Mouse (Mus musculus) right cerebral cortex, postnatal 10 days (tissue): ENCODE data around the gene Zbtb16.

ENCODE experiments used
- DNase-seq, 2 experiments: peaks; one replicate each; pipeline ENCODE4 v3.0.0; 2021; ENCODE audit warnings: low spot score in 2 of 2

Zbtb16 gene

DNA sequence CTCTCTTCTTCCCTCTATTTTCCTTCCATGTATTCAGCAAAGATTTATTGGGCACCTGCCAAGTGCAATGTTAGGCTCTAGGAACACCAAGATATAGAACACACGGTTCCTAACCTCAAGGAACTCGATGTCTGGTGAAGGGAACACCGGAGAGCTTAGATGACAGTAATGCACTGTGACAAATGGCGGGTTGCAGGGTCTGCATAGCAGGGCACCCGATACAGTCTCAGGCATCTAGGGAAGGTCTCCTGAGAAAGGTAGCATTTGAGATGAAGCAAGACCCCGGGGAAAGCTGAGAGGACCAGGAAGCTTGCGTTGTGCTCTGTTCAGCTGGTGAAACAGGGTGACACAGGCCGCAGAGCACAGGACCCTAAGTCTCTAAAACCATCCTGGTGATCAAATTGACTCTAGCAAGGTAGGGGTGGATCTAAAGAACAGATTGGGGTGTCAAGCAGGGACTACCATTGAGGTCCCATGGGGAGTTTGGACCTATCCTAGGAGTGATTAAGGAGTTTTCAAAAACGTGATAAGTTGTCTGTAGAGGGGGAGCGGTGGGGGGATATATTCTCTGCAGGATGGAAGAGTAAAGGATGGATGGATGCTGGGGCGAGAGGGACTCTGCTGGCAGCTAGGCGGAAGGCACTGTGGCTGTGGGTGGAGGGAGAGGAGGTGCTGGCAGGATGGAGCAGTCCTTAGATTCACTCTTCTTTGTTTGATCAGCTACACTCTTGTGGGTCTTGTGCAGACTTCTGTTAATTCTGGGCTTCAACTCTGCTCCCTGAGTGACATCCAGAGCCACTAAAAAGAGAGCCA, 187.5 kb downstream of the Zbtb16 start:
- DNase-seq: peak; percentile 26

DNA sequence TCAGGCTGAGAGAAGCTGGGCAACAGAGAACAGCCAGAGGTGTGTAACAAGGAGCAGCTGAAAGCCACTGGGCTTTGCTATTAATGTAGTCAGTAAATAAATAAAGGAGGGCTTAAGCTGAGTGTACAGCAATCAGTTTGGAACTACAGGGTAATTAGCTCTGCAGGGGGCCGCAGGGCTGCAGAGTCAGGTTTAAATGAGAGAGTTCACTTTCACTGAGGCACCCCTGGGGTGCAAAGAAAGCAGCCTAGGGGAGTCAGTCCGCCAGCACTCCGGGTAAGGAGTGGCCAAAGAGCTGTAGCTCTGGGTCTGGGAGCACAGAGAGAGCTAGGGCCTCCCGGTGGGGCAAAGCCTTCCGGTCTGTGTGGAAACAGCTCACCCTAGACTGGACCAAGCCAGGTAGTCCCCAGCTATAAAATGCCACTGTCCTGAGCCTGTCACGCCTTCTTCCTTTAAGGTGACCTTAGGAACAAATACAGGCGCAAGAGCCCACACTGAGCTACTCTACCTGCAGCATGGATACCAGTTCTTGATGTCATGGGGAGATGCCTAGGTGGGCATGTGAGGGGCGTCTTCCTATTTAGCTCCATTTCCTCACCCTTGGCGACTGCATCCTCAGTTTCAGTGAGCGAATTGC, 188.3 kb downstream of the Zbtb16 start:
- DNase-seq: peak in 1 of 2 experiments; percentile 28

DNA sequence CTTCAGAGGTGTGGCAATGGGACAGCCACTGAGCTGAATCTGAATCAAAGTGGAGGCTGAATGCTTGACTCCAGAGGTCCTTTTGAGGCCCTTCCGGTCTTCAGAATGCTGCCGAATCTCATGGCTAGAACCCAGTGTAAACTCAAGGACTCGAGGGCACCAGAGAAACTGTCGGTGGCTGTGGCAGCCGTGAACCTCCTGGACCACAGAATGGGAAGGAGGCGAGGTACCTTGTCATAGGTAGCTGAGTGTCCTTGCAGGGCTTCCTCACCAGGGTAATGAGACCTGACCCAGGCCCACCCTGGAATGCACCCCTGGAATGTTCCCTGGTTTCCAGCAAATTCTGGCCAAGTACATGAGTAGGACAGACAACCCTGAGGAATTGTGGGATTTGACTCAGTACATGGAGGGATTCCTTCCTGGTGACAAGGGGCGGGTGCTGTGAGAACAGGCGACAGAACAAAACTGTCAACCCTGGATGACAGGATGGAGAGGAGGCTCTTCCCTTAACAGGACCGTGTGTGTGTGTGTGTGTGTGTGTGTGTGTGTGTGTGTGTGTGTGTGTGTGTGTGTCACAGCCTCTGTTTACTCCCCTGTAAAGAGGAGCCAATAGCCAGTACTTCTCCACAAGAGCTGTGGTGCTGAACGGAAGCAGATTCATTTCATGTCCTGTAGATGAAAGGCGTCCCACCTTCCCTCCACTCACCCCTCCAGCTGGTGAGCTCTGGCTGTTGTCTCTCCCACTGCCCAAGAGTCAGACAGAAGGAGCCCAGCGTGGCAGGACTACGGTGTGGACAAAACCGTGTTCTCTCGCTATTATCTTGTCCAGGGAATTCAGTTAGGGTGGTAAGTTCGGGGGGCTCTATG, 189.0 kb downstream of the Zbtb16 start:
- DNase-seq: peak in 1 of 2 experiments; percentile 21

DNA sequence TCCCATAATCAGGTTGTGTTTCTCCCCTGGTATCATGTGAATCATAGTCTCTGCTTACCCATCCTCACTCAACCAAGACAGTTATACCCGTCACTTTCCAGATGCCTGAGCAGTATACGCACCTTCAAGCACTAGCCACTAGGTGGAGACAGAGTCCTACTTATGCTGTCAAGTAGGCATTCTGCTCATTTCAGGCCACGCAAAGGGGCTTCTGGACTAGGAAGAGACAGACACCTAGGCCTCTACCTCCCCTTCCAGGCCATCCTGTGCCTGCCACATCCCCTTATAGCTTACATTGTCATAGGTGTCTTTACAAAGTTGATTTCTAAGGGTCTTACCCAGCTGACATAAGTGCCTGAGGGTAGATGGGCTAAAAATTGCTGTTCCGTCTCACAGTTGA, 189.8 kb downstream of the Zbtb16 start:
- peak; percentile 80 to 87 for DNase-seq

DNA sequence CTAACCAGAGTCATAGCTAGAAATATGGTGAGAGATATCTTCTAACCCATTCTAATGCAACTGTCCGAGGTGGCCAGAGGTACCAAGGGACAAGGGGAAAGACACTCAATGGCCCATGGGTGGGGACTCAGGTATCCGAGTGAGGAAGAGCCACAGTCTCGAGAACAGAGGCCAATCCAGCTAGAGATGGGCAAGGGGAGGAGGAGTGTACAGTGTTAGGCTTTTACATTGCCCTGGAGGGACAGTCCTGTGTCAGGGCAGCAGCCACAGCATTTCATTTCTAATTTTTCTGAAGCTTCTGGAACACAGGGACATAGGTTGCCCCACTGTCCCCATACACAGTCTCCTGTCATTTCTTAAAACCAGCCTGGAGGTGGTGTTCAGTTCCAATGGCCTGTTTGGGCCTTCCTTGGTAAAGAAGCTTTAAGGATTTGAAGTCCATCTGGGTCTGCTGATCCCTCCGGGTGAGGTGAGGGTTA, 190.3 kb downstream of the Zbtb16 start:
- DNase-seq: peak in 1 of 2 experiments; percentile 22

DNA sequence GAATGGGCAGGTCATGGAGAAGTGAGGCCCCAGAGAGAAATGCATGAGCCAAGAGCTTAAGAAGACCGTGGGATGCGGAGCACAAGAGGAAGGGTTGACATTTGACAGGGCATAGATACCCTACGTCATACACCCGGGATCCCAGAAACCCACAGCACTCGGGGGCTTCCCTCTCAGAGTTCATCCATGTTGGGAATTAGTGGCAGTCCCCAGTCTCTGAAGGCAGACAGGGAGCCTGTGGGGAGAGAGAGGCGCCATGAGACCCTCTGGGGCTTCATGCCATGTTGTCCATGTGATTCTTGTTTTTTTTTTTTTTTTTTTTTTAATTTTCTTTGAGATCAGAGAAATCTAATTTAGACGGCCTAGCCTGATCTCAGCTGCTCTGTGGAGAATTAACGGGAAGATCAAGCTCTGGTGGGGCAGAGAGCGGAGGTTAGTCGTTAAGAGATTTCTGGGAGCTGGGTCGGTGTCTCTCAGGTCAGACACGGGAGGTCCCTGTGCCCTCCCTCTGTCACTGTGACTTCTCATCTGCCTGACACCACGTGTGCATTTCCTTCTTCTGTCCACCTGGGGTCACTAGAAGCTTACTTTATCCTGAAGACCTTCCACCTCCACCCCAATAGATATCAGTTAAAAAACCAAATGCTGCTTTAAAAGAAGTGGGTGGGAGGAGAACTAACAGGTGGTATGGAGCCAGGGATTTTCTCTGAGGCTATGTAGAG, 190.9 kb downstream of the Zbtb16 start:
- DNase-seq: peak; percentile 58 to 63

DNA sequence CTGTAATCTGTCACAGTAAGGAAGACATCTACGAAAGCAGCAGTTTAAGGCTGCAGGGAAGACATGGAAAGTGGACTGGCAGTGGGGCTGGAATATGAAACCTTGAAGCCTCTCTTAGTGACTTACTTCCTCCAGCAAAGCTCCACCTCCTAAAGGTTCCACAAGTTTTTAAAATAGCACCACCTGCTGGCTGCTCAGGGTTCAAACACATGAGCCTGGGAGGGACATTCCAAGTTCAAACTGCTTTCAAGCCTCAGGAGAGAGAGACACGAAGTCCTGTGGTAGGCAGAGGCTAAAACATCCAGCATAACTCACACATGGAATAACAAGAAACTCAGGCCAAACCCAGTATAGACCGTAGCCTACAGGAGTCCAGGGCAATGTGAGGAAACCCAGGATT, 191.6 kb downstream of the Zbtb16 start:
- peak in 1 of 2 experiments; percentile 15 for DNase-seq

GRCm38 (mm10) chr9:48641636-48642035, 194.4 kb downstream of the Zbtb16 start:
- no peak for DNase-seq

- peak; percentile 4 to 10 for DNase-seq
These were observed 195.1 kb downstream of the Zbtb16 start for GRCm38 (mm10) chr9:48640881-48641280.

GRCm38 (mm10) chr9:48638176-48638803, 197.7 kb downstream of the Zbtb16 start:
- peak; percentile 27 to 35 for DNase-seq

- DNase-seq: peak; percentile 12 to 13
These were observed 198.9 kb downstream of the Zbtb16 start for GRCm38 (mm10) chr9:48637161-48637560.

DNA sequence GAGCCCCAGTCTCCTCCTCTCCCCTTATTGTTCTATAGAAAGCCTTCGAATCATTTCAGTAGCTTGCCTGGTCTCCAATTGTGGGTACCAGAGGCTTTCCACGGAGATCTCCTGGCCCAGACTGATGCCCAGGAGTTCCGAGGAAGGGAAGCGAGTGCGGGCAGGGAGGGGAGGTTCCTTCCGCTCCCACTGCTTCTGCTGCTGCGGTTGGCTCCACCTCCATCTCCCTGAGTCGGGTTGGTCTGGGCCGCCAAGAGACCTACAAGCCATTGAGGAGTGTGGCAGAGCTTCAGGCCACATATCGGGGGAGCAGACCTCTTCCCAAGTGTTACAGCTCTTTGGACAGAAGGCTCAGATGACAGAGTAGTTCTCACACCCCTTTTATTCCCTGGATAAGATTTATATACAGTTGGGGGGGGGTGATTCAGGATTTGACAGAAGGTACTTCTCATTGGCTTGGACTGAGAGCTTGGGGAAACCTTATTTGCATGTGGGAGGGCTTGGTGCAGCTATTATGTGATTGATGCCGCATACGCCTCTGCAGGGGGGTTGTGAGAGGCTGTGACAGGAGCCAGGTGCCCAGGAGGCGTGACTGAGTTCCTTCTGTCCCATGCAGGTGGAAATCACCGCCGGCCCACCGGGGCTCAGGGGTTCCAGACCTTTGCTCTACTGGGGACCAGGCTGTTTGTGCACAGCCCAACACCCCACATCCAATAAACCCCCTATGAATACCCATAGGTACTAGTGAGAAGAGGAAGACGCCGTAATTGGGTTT, 200.3 kb downstream of the Zbtb16 start:
- DNase-seq: peak; percentile 12 to 16

DNA sequence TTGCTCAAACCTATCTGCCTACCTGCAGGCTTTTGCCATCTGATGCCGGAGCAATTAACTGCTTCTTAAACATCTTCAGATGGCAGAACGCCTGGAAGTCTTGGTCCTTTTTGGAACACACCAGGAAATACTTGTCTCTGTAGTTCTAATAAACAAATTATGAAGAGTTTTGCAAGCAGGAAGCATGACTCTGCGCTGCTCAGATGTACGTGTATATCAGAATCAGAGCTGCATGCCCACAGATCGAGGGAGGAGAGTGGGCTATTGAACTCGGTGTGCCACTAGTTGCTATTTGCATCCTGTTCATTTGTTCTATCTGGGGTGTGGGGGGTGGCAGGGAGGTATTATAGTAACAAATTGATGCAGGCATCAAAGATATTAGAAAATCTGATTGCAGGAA, 202.9 kb downstream of the Zbtb16 start:
- peak in 1 of 2 experiments; percentile 16 for DNase-seq

DNA sequence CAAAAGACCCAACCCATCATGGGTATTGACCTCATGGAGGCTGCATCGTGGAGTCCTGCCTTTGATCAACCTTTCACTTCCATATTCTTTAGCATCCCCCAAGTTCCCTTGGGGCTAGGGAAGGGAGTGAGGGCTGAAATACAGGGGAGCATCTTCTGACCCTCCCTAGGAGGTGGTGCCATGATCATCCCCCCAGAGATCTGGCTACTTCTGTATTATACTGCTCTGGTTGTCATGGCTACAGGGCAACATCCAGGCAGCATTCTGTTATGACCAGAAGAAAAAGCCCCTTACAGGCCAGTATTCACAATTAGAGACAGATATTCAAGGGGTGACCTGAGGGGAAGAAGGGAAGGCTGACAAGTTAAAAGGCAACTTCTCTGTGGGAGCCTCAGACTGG, 216.8 kb downstream of the Zbtb16 start:
- no peak for DNase-seq

DNA sequence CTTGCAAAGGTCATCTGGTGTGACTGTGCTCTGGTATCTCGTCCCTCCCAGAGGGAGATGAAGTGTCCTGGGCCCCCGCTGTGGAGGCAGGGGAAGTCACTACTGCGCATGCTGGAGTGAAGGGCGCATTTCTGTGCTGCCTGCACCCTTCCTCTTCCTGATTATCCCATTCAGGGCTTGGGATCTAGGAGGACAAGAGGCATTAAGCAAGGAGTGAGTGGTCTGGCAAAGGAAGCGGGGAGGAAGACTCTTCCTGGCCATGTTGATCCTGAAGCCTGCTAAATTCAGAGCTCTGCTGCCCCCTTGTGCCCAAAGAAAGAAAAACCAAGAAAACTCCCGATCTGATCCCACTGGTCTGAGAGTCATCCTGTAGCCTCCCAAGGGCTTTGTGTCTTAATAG, 217.4 kb downstream of the Zbtb16 start:
- DNase-seq: peak; percentile 69 to 84

DNA sequence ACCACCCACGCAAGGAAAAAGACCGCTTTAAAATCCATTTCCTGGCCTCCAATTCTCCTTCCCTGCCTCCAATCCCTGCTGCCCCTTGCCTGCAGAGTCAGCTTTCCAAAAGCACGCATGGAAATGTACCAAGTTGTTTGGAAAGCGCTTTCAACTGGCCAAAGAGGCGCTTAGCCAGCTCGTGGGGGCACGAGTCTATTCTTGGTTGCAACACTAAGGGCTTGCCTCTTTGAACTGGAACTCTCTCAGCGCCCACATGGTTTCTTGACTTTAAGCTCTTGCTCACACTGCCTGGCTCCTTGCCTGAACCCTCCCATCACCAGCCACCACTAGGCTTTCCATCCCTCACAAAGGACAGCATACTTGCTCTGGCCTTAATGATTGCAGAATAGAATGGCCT, 217.9 kb downstream of the Zbtb16 start:
- peak in 1 of 2 experiments; percentile 30 for DNase-seq

DNA sequence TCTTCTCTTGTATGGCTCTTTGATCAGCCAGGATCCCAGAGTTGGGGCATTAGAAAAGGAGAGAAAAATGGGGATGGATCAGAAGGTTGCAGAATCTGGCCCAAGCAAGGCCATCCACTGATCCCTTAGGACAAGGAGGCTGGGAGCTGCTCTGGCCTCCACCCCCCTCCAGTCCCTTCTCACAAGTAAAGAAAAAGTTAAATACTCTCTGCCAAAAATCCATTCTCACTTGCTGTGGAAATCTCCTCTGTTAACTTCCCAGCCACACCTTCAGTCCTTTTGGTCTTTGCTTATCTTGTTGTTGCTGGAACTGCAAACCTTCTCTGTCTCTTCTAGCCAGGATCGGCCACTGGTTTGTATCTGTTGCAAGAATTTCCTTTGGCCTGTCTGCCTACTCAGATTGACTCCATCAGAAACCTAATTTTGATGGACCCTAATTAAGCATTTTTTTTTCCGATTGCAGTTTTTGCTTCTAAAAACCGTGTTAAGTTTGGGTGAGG, 218.5 kb downstream of the Zbtb16 start:
- peak in 1 of 2 experiments; percentile 8 for DNase-seq

DNA sequence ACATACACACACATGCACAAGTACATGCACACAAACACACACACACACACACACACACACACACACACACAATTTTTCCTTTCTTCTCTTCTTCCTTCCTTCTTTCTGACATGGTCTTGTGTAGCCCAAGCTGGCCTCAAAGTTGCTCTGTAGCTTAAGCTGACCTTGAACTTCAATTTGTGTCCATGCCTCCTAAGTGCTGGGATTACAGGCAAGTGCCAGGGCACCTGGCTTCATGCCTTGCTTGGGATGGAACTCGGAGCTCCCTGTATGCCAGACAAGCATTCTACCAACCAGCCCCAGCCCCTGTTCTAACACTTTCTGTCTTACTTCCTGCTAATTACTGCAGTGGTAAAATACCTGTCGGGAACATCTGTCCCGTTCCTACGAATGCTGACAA, 222.8 kb downstream of the Zbtb16 start:
- DNase-seq: peak in 1 of 2 experiments; percentile 16

DNA sequence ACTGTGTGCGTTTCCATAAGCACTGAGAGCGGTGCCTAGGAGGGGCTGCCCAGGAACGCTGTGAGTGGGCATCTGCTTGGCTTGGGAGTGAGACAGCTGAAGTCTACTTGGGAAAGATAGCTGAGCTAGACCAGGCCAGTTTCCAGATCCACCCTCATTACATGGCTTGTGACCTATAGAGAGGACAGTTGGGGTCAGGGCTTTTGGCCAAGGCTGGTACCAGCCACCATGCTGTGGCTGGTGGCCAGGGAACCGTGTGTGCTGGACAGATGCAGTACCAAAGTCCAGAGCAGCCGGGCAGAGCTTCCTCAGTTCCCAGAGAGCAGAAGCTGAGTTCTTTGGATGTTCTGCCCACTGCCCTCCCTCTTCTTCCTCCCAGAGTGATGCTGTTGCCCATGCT, 223.5 kb downstream of the Zbtb16 start:
- DNase-seq: peak in 1 of 2 experiments; percentile 21

- DNase-seq: no peak
These were observed 225.0 kb downstream of the Zbtb16 start for GRCm38 (mm10) chr9:48611032-48611431.
